Comparison of ENCODE assay signal across 12 mouse cellular contexts in the genomic region with DNA sequence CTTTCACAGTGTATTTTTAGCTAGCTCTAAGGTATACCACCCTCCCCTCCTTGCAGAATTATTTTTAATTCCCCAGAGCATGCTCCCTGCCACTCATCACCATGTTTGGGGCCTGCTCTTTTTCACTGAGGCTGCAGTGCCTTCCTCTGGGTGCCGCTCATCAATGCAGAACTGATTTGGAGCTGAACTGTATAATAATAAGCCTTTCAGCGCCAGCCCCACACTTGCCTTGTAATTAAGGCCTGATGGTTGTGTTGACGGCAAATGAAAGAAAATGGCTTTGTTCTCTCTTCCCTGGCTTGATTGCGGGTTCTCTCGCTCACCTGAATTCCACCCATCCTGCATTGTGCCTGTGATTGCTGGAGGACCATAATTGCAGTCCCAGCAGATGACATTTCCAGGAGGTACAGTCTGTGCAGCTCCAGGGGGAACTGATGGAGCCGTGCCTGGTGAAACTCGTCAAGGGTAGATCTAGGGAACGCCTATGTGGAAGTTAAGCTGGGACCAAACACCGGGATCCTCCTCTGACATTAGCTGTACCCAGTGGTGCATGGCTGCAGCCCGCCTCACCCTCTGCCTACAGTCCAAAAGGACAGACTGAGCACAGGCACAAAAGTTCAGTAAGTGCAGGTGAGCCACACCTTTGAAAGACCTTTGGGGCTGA.
DNase-seq lines count a peak whose midpoint lies in the region; ATAC-seq and TF ChIP-seq lines count a peak whose summit lies in the region.
"Had no signal": no experiment of that assay in that cellular context is flagged by ENCODE, and none has a peak within 500 bp of the region (broad histone marks: within the 10 kb centered on the region; RNA-seq: fewer than 3 reads in every experiment).

No protein-coding gene starts in this region.

- intact Hi-C loops in left cerebral cortex, postnatal 4 days (cut with DNase I): no loop called here

- no peaks in the 10 kb centered on the region for H3K9me3 ChIP-seq in forebrain, embryonic 13.5 days (replicated peaks)
- no peaks in the 10 kb centered on the region for H3K9me3 ChIP-seq in hindbrain, embryonic 15.5 days
- no peaks in the 10 kb centered on the region for H3K9me3 ChIP-seq in neural tube, embryonic 15.5 days (replicated peaks)
- H3K9me3 ChIP-seq in liver, postnatal 0 days (ENCODE audit: low read length): no peaks in the 10 kb centered on the region
- H3K9me3 ChIP-seq: intestine, embryonic 15.5 days; liver, embryonic 12.5 days had no signal

- no peak for TF ChIP-seq EP300 in liver, postnatal 0 days (IDR thresholded peaks at IDR 0.05; ENCODE audit: low read depth)

- H3K4me1 ChIP-seq in forebrain, embryonic 13.5 days: peaks cover 32% of the 10 kb centered on the region
- peaks cover 40% of the 10 kb centered on the region for H3K4me1 ChIP-seq in hindbrain, embryonic 15.5 days (replicated peaks)
- peaks cover 29% of the 10 kb centered on the region for H3K4me1 ChIP-seq in neural tube, embryonic 15.5 days
- H3K4me1 ChIP-seq in liver, postnatal 0 days (ENCODE audit: insufficient read depth): no peaks in the 10 kb centered on the region
- H3K4me1 ChIP-seq: intestine, embryonic 15.5 days; liver, embryonic 12.5 days had no signal

- peak; percentile 33 to 64 for DNase-seq in left cerebral cortex, adult 9 months (ENCODE audit: low spot score in 2 of 2)
- DNase-seq in left cerebral cortex, postnatal 4 days: no peak
- DNase-seq in liver, postnatal 0 days: no peak
- DNase-seq in urinary bladder, postnatal 4 days (ENCODE audit: low spot score in 2 of 2): no peak
- DNase-seq: cerebellum, adult 11 months; thymus, postnatal 25 days had no signal

- H3K27ac ChIP-seq in forebrain, embryonic 13.5 days: peak overlapping the region; percentile 90
- peak overlapping the region; percentile 80 for H3K27ac ChIP-seq in hindbrain, embryonic 15.5 days (replicated peaks)
- H3K27ac ChIP-seq in neural tube, embryonic 15.5 days (replicated peaks): peak overlapping the region; percentile 83
- no peak overlapping the region for H3K27ac ChIP-seq in liver, postnatal 0 days (ENCODE audit: low read depth)
- H3K27ac ChIP-seq: intestine, embryonic 15.5 days; liver, embryonic 12.5 days had no signal

- no peaks in the 10 kb centered on the region for H3K36me3 ChIP-seq in forebrain, embryonic 13.5 days (ENCODE audit: poor library complexity, severe bottlenecking)
- H3K36me3 ChIP-seq in hindbrain, embryonic 15.5 days: no peaks in the 10 kb centered on the region
- no peaks in the 10 kb centered on the region for H3K36me3 ChIP-seq in neural tube, embryonic 15.5 days
- no peaks in the 10 kb centered on the region for H3K36me3 ChIP-seq in liver, postnatal 0 days (replicated peaks; ENCODE audit: insufficient read depth, low read length)
- H3K36me3 ChIP-seq: intestine, embryonic 15.5 days; liver, embryonic 12.5 days had no signal

- H3K4me2 ChIP-seq in forebrain, embryonic 13.5 days: peak overlapping the region; percentile 17; the same call in 1 of the 2 replicates
- no peak overlapping the region for H3K4me2 ChIP-seq in hindbrain, embryonic 15.5 days
- no peak overlapping the region for H3K4me2 ChIP-seq in neural tube, embryonic 15.5 days
- no peak overlapping the region for H3K4me2 ChIP-seq in liver, postnatal 0 days (ENCODE audit: low read depth, low read length)
- H3K4me2 ChIP-seq: intestine, embryonic 15.5 days; liver, embryonic 12.5 days had no signal

- no peaks in the 10 kb centered on the region for H3K27me3 ChIP-seq in forebrain, embryonic 13.5 days
- H3K27me3 ChIP-seq in hindbrain, embryonic 15.5 days: no peaks in the 10 kb centered on the region
- H3K27me3 ChIP-seq in neural tube, embryonic 15.5 days (replicated peaks): no peaks in the 10 kb centered on the region
- no peaks in the 10 kb centered on the region for H3K27me3 ChIP-seq in liver, postnatal 0 days (ENCODE audit: insufficient read depth, low read length)
- H3K27me3 ChIP-seq: intestine, embryonic 15.5 days; liver, embryonic 12.5 days had no signal

- peak; percentile 90 for ATAC-seq in forebrain, embryonic 13.5 days
- ATAC-seq in hindbrain, embryonic 15.5 days (ENCODE audit: low FRiP score, low read depth): peak; percentile 36; the same call in 1 of the 2 replicates
- ATAC-seq in neural tube, embryonic 15.5 days (ENCODE audit: low FRiP score): peak; percentile 43
- ATAC-seq in liver, postnatal 0 days: no peak
- ATAC-seq: activated CD4-positive, CD25-positive, alpha-beta regulatory T cell, adult 4 months; intestine, embryonic 15.5 days; liver, embryonic 12.5 days had no signal

- H3K4me3 ChIP-seq in forebrain, embryonic 13.5 days: no peak overlapping the region
- H3K4me3 ChIP-seq in hindbrain, embryonic 15.5 days: no peak overlapping the region
- H3K4me3 ChIP-seq in neural tube, embryonic 15.5 days (replicated peaks): no peak overlapping the region
- no peak overlapping the region for H3K4me3 ChIP-seq in liver, postnatal 0 days (ENCODE audit: low read depth, low read length)
- H3K4me3 ChIP-seq: intestine, embryonic 15.5 days; liver, embryonic 12.5 days had no signal

- no peak for TF ChIP-seq CTCF in liver, postnatal 0 days (IDR thresholded peaks at IDR 0.05; ENCODE audit: low read depth)

- H3K9ac ChIP-seq in forebrain, embryonic 13.5 days: 0 out of 2 replicates have a peak overlapping the region, but pooled peaks have one; percentile 23
- H3K9ac ChIP-seq in hindbrain, embryonic 15.5 days: no peak overlapping the region
- no peak overlapping the region; the same call in 1 of the 2 replicates for H3K9ac ChIP-seq in neural tube, embryonic 15.5 days (replicated peaks)
- no peak overlapping the region for H3K9ac ChIP-seq in liver, postnatal 0 days (replicated peaks)
- H3K9ac ChIP-seq: intestine, embryonic 15.5 days; liver, embryonic 12.5 days had no signal

- 20% methylated on average over 10 of the region's 10 CpGs for WGBS in forebrain, embryonic 13.5 days
- 34% methylated on average over 10 of the region's 10 CpGs for WGBS in hindbrain, embryonic 15.5 days
- 29% methylated on average over 10 of the region's 10 CpGs for WGBS in neural tube, embryonic 15.5 days
- 74% methylated on average over 10 of the region's 10 CpGs for WGBS in liver, postnatal 0 days (ENCODE audit: insufficient replicate concordance)

Comparison
In these comparisons a context has a peak if more than half of its experiments do, and no peak if none do; other contexts are left out.
1. DNase-seq: peak in left cerebral cortex, adult 9 months (2 of 2); none in left cerebral cortex, postnatal 4 days (single experiment), liver, postnatal 0 days (single experiment) and urinary bladder, postnatal 4 days (0 of 2).